Mouse (Mus musculus) frontal cortex, postnatal 10 days (tissue): ENCODE data around the gene Sult1e1.

ENCODE experiments used
- DNase-seq, 2 experiments: peaks; one replicate each; pipeline ENCODE4 v3.0.0; 2022; ENCODE audit warnings: low spot score in 2 of 2, mixed read lengths in 1 of 2

Gene Sult1e1

DNA sequence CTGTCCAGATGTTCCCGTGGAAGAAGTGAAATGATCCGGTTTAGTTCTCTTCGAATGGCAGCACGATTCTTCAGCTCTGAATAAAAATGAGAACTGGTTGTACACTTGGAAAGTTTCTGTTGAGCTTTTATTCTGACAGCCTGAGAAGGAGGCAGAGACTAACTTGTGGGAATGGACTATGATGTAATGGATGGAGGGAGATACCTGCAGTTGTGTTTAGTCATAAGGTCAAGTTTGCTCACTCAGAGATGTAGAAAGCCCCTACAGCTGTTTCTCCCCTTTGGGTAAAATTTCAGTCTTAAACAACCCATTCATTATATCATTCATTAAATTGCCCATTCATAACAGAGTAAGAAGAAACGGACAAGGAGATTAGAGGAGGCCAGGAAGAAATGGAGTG lies at the start of gene Sult1e1:
Gene Sult1e1 (minus strand): TSS at position 101 of the 400 bp plus-strand sequence.
- no peak for DNase-seq

GRCm38 (mm10) chr5:87622681-87623080 lies 31.3 kb upstream of the Sult1e1 start:
- DNase-seq, result no peak

DNA sequence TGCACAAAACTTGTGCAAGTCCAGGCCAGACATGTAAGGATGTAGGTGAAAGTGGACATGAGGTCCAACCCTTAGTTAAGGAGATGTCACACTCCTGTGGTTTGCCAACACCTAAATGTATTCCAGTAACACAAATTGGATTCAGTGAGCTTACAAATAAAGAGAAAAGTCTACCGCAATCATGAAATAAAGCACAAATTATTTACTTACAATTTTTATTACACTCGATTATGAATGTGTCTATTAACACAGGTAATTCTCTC lies 23.7 kb upstream of the Sult1e1 start:
- DNase-seq, result no peak

DNA sequence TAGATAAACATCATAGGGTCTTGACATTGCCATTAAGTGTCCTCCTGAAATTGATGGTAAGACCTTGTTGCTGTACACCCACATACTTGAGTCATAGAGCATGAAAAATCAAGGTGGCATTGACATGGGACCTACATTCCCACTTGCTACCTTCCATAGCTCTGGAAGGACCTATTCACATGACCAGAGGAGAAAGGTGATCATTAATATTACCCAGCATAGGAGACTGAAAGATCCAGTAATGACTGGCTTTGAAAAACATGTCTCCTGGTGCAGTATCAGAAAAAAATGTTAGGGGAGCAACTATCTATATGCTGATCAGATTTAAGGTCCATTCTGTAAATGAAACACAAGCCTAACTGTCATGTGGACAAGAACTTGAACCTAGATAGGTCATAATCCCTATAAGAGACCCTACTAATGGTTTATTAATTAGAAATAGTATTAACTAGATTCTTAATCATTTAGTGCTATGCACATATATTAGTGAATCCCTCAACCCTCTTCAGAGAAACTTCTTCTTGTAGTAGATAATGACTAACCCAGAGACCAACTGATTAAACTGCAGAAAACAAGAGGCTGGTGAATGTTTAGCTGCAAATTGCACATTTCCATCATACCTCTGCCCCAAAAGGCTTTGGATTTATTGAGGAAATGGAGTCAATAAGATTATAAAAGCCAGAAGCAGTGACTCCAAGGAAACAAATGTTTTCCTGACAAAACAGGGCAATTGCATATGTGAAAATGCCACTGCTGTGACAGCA lies 23.2 kb upstream of the Sult1e1 start:
- DNase-seq, result no peak

DNA sequence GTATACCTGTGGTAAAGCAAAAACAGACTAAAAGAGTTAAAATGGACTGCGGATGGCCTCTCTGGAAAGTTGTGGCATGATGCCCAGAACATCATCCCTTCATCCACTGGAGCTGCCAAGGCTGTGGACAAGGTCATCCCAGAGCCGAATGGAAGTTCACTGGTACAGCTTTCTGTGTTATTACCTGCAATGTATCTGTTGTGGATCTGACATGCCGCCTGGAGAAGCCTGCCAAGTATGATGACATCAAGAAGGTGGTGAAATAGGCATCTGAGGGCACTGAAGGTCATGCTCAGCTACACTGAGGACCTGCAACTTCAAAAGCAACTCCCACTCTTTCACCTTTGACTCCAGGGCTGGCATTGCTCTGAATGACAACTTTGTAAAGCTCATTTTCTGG lies 9.6 kb upstream of the Sult1e1 start:
- DNase-seq, result no peak

DNA sequence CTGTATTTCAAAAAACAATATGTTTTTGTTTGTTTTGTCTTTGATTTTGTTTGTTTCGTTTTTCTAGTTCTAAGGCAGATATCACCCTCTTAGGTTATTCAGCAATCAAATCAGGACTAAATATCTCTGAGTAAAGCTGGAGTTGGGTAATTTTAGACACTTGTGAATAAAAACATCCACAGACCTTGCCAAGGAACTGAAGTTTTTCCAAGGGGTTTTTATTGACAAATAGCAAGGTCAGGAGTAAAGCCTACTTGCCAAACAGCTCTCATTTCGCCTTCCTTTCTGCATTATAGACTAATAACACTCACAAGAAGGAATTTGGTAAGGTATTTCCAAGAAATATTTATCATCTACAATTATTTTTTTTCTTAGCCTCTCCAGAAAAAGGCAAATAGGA lies 6.5 kb upstream of the Sult1e1 start:
- DNase-seq, result no peak

DNA sequence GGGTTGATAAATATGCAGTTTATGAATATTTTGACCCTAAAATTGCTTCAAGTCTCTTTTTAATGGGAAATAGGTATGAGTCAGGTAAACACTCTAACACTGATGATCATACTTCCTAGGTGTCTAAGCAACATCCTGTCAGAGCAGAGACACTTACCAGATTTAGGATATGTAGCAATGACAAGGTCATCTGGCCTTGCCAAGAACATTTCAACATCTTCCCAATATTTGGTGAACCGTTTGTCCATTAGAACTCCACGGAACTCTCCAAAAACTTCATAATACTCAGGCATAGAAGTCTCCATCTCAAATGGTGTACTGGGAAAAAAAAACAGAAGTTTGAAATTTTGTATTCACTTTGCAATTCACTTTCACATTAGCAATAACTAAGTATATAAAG lies 1.5 kb downstream of the Sult1e1 start:
- no peak for DNase-seq

GRCm38 (mm10) chr5:87580389-87580788 lies 11.0 kb downstream of the Sult1e1 start:
- no peak for DNase-seq

DNA sequence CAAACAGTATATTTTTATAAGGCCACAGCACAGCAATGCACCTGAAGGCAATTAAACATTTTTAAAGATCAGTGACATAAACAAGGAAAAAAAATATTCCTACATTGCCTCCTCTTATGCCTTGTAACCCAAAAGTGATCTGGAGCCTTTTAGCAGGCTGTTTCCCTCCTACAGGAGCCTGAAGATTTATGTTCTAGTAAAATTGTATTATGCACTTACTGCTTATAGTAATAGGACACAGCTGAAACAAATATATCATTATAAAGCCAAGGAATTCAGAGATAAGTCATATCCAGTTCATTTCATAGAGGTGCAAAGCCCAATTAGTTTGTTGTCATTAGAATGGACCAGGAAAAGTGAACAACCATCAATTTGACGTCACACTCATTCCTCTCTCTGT lies 17.2 kb downstream of the Sult1e1 start:
- DNase-seq, result no peak

DNA sequence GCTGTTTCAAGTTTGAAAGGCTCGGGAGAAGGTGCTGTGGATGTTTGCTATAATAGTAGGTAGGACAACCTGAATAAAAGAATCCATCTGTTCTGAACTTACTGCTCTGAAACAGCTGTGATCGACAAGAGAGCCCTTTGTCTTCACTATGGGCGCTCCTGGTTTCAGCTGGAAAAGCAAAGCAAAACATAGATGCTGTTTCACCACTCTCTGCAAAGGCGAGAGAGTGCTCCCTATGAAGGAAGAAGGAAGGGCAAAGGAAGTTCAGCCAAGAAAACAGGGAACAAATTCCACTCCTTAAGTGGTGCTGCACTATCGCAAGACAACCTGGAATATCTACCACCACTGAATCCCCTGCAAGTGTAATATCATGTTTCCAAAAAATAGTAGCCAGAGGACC lies 17.9 kb downstream of the Sult1e1 start:
- no peak for DNase-seq

- DNase-seq, result no peak
These were observed 18.6 kb downstream of the Sult1e1 start for GRCm38 (mm10) chr5:87572781-87573180.

DNA sequence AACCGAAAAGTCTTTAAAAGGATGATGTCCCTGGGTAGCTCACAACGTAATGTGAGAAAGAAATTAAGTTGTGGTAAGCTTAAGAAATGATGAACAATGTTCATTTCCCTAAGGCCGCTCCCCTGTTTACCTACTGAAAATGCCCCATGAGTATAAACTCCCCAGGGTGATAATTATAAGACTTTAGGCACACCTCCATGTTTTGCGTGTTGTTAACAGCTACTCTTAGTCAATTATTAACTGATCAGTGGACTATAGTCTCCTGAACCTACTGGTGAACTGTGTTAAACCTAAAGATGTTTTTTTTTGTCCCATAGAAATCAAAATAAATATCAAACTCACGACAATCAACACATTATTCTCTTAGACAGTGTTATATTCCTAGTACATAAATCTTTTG lies 22.5 kb downstream of the Sult1e1 start, which contains the start of gene Sult1d1:
Gene Sult1d1 (minus strand): TSS at position 183 of the 400 bp plus-strand sequence.
- DNase-seq, result no peak

- no peak for DNase-seq
These were observed 24.1 kb downstream of the Sult1e1 start for GRCm38 (mm10) chr5:87567306-87567705.

- no peak for DNase-seq
These were observed 28.4 kb downstream of the Sult1e1 start for GRCm38 (mm10) chr5:87562966-87563365.

- no peak for DNase-seq
These were observed 28.9 kb downstream of the Sult1e1 start for GRCm38 (mm10) chr5:87562526-87562925.

DNA sequence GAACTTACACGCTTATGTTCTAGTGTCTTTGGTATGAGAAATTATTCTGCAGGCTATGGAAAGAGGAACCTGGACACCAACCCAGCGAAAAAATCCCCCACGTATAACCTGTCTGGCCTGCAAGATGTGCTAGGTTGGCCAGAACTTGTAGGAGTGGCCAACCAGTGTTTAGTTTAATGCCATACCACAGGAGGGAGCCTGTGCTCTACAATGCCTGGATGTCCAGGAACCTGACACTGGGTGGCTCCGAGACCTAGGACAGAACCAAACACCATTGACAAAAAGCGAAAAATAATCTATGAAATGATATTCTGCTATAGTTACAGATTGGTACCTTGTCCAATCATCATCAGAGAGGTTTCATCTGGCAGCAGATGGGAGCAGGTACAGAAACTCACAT lies 31.2 kb downstream of the Sult1e1 start:
- DNase-seq, result no peak

- DNase-seq, result no peak
These were observed 40.5 kb downstream of the Sult1e1 start for GRCm38 (mm10) chr5:87550935-87551334.

GRCm38 (mm10) chr5:87538111-87538510 lies 53.3 kb downstream of the Sult1e1 start, which contains the start of gene Sult1b1:
Gene Sult1b1 (minus strand): TSS chr5:87538195.
- DNase-seq, result no peak

DNA sequence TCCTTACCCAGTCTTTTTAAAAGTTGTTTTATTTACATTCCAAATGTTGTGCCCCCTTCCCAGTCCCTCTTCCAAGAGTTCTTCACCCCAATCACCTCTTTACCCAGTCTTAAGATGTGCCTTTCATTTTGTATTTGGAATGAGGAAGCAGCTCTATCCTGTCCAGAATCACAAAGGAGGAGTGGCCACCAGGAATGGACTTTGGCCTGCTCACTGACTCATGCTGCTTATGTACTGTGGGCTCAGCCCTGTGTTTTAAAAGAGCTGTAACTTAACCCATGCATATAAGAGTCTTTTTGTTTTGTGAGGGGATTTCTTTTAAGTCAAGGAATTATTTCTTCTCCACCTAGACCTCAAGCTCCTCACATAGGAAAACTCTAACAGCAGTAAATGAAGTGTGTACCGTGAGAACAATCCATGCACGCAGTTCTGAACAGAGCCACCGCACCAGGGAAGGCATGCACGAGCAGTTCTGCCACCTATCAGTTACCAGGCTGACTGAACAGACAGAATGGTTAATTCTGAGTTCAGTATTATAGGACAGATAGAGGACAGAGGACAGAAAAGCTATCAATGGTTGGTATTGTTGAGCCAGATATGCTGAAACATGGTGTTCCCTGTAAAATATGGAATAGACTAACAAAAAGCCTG lies 55.3 kb downstream of the Sult1e1 start:
- DNase-seq, result no peak

DNA sequence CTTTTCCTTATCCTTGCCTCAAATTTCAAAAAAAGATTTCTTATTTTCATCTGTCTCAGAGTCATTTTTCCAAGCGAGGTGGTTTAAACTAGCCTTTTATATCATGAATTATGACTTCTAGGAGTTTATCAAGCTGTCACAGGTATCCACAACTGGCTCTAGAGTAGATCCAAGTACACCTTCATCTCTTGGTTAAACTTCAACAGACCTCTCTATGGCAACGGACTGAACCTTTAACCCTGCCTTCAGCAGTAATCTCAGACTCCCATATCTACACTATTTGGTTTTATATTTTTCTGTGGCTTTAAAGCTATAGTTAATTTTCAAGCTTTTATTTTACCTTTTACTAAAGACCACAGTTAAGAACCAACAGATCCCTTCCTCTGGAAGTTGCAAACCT lies 59.1 kb downstream of the Sult1e1 start:
- DNase-seq, result no peak
